Mouse (Mus musculus) forebrain, embryonic 16.5 days (tissue): ENCODE measurements around the gene Ptf1a. TPM values are rescaled to one million over a fixed set of nuclear protein-coding genes. Genes with fewer than 3 reads are reported as not detected.
A peak's percentile ranks its signal among the peaks of the same experiment; 100 is the strongest.

ENCODE experiments used
- ATAC-seq: fragments of 200-750 bp; cut with Nextera tagmentation; 2 replicates; pipeline ENCODE4 v1.8.0; 2017; ENCODE audit warnings: mild to moderate bottlenecking, moderate library complexity
- H3K27ac ChIP-seq: fragments of 300-500 bp; sonication (generic); 2 replicates; pipeline ENCODE4 v1.5.1; 2014; ENCODE audit warnings: low read length, control low read depth
- H3K27me3 ChIP-seq: fragments of 300-500 bp; sonication (generic); replicated peaks from 2 replicates; pipeline ENCODE4 v1.6.1; 2014; ENCODE audit warnings: low read length; ENCODE audit not compliant: control insufficient read depth, insufficient read depth
- H3K36me3 ChIP-seq: fragments of 300-500 bp; sonication (generic); 2 replicates; pipeline ENCODE4 v1.6.1; 2014; ENCODE audit not compliant: control insufficient read depth, insufficient read depth
- H3K4me1 ChIP-seq: fragments of 300-500 bp; sonication (generic); replicated peaks from 2 replicates; pipeline ENCODE4 v1.6.1; 2014; ENCODE audit warnings: low read length; ENCODE audit not compliant: control insufficient read depth, insufficient read depth
- H3K4me2 ChIP-seq: fragments of 300-500 bp; sonication (generic); 2 replicates; pipeline ENCODE4 v1.6.1; 2014; ENCODE audit warnings: mild to moderate bottlenecking, low read length, control low read depth
- H3K4me3 ChIP-seq: fragments of 300-500 bp; sonication (generic); replicated peaks from 2 replicates; pipeline ENCODE4 v1.5.1; 2014; ENCODE audit warnings: mild to moderate bottlenecking, low read length, control low read depth
- H3K9ac ChIP-seq: fragments of 300-500 bp; sonication (generic); replicated peaks from 2 replicates; pipeline ENCODE4 v1.6.1; 2014; ENCODE audit warnings: low read depth, low read length, control low read depth
- H3K9me3 ChIP-seq: fragments of 300-500 bp; sonication (generic); 2 replicates; pipeline ENCODE4 v1.6.1; 2016; ENCODE audit warnings: low read length; ENCODE audit not compliant: control insufficient read depth
- WGBS: fragments of 180-500 bp; shearing (Covaris S2); extraction: QIAGEN DNeasy Blood & Tissue Kit; methylation state at CpG from one replicate; pipeline ENCODE4 v1.1.7; 2014; 5-methylcytosine and 5-hydroxymethylcytosine counted together
- polyA plus RNA-seq: library from polyadenylated mRNA; unstranded; fragments of >200 nt; fragmentation: Nextera tagmentation; extraction: Ambion mirVana; gene quantifications from 2 replicates; pipeline ENCODE4 v1.2.1, GENCODE M21; 2015

The Ptf1a gene
- polyA plus RNA-seq: not detected in 2 replicates

DNA sequence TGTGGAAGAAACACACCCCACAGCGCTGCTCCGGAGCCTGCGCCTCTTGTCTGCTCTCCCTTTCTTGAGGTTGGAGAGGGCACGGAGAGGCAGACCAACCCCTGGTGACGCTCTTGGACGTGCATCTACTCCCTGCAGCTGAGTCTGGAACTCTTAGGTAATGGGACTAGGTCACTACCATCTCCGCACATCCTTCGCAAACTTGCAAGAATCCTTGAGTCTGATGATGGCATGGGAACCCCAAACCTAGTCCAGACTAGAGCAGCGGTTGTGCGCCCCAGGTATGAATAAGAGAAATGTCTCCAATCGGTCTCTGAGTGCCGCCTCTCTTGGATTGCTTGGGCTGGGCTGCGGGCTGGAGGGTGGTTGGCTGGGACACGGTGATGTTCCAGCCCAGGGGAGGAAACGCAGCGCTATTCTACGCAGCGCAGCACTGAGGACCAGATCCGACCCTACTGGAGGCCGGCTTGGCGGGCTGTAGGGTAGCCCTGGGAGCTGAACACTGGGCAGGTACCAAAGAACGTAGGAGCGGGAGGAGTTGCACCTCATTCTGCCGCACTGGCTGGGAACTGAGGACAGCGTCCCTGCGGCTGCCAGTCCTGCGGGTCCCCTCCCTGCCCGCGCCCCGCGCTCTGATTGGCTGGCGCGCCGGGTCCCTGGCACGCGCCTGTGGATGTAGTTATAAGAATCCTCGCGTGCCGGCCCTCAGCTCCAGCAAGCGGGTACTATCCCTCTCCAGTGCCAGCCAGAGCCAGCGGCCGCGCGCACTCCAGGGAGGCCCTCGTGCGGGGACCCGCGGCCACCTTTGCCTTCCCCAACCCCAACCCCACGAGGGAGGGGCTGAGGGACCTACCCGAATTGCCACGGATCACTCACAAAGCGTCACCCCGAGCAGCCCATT lies at the start of gene Ptf1a:
Gene Ptf1a, plus strand, starts transcription at position 733 of the 901 bp plus-strand sequence.
- peak within 1 kb of the TSS; percentile 40 for H3K4me3 ChIP-seq
- ATAC-seq: peak; percentile 72
- no peaks in the 10 kb centered on the region for H3K36me3 ChIP-seq
- H3K4me2 ChIP-seq: peak within 1 kb of the TSS; percentile 53
- peaks cover 85% of the 10 kb centered on the region for H3K27me3 ChIP-seq
- no peak within 1 kb of the TSS for H3K9ac ChIP-seq
- peaks cover 24% of the 10 kb centered on the region for H3K4me1 ChIP-seq
- under 1% methylated on average over 53 of the region's 53 CpGs for WGBS
- no peak within 1 kb of the TSS for H3K27ac ChIP-seq
- H3K9me3 ChIP-seq: no peaks in the 10 kb centered on the region

DNA sequence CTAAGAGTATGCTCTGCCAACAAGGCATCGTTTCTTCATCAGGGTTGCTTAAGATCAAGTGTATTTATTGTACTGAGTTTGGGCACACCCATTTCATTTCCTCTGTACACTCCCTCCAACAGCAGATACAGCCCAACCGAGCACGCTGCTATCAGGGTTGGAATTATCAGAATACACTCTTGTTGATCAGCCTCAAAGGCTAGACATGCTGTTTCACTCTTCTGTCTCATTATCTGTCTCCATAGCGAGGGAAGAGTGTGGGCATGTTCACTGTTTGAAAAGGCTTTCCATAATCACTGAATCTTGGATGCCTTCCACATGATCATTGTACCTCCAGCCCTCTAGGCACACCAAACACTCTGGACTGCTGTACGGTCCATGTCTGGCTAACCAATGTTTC lies 40.1 kb upstream of the Ptf1a start:
- 53% methylated on average over 5 of the region's 5 CpGs for WGBS
- H3K9ac ChIP-seq: no peak overlapping the region
- H3K4me1 ChIP-seq: no peaks in the 10 kb centered on the region
- H3K27me3 ChIP-seq: no peaks in the 10 kb centered on the region
- H3K4me2 ChIP-seq: no peak overlapping the region
- no peak overlapping the region for H3K27ac ChIP-seq
- ATAC-seq: no peak
- no peaks in the 10 kb centered on the region for H3K36me3 ChIP-seq
- H3K9me3 ChIP-seq: no peaks in the 10 kb centered on the region
- no peak overlapping the region for H3K4me3 ChIP-seq

DNA sequence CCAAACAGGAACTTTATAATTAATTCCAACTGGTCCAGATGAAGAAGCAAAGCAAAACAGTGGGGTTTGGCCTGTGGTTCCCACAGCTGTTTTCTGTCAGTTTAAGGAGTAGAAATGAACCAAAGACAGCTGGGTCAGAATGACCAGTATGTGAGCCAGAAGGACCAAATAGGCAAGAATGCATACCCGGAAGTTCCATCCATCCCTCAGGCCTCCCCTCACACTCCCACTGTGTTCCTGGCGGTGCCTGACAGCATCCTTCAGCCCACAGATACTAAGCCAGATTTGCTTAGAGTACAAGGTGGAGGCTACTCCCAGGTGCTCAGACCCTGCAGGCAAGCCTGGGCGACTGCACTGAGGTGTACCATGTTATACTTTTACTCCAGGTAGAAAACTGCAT lies 38.9 kb upstream of the Ptf1a start:
- no peaks in the 10 kb centered on the region for H3K9me3 ChIP-seq
- 66% methylated on average over 3 of the region's 3 CpGs for WGBS
- H3K4me2 ChIP-seq: no peak overlapping the region
- H3K27ac ChIP-seq: no peak overlapping the region
- no peak for ATAC-seq
- H3K36me3 ChIP-seq: no peaks in the 10 kb centered on the region
- no peaks in the 10 kb centered on the region for H3K4me1 ChIP-seq
- H3K9ac ChIP-seq: no peak overlapping the region
- H3K27me3 ChIP-seq: no peaks in the 10 kb centered on the region
- no peak overlapping the region for H3K4me3 ChIP-seq

DNA sequence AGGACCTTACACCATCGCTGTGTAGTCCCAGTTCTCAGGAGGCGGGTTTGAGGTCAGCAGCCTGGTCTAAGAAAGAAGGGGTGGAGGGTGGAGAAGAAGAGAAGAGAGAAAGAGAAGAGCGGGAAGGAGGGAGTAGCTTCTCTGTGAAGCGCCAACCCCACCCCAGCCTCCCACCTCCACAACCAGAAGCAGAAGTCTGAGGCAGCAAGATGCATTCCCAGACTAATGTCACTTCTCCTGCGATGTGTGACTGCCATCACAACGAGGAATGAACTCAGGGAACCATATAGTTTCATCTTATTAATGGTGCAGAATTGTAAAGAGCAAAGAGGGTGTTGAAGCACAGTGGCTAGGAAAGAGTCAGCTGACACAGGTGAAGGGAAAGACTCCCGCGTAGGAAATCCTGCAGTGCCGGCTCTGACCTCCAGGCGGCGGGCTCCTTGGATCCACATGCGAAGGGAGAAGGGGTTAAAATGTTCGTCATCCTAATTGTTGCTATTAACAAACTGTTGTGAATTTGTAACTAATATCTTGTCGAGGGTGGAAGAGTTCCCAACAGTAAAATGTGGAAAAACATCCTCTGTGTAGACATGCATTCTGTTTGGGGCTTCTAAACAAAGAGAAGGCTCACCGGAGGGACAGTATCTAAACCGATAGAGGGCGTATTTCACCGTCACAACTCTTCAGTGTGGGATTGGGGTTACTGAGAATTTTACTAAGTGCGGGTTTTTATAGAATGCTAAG lies 31.1 kb upstream of the Ptf1a start:
- no peaks in the 10 kb centered on the region for H3K4me1 ChIP-seq
- H3K27me3 ChIP-seq: no peaks in the 10 kb centered on the region
- H3K4me2 ChIP-seq: peak overlapping the region; percentile 58
- WGBS: 21% methylated on average over 19 of the region's 19 CpGs
- ATAC-seq: peak; percentile 72
- no peaks in the 10 kb centered on the region for H3K36me3 ChIP-seq
- H3K9ac ChIP-seq: no peak overlapping the region; the same call in 1 of the 2 replicates
- peak overlapping the region; percentile 30 for H3K4me3 ChIP-seq
- no peaks in the 10 kb centered on the region for H3K9me3 ChIP-seq
- H3K27ac ChIP-seq: no peak overlapping the region

DNA sequence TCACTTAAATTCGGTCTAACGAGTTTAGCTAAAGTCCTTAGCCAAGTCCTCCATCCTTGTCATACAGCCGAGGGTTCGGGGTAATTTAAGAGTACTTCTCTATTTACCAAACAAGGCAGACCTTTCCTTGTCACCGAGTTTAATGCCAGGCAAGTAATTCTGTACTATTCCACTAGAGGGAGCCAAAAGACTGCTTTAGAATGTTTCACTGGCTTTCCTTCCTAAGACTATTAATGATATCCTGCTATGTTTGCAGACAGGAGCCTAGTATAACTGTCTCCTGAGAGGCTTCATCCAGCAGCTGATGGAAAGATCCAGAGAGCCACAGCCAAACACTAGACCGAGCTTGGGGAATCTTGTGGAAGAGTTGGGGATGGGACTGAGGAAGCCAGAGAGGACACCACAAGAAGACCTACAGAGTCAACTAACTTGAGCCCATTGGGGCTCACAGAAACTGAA lies 30.4 kb upstream of the Ptf1a start:
- Histone ChIP-seq H3K36me3 (no peaks in the 10 kb centered on the region), H3K4me1 (no peaks in the 10 kb centered on the region), H3K9ac (no peak overlapping the region; the same call in 1 of the 2 replicates), H3K4me3 (peak overlapping the region; percentile 30), H3K27ac (no peak overlapping the region), H3K9me3 (no peaks in the 10 kb centered on the region), H3K27me3 (no peaks in the 10 kb centered on the region), H3K4me2 (peak overlapping the region; percentile 58)
- 2% methylated on average over 6 of the region's 6 CpGs for WGBS
- ATAC-seq: peak; percentile 71

DNA sequence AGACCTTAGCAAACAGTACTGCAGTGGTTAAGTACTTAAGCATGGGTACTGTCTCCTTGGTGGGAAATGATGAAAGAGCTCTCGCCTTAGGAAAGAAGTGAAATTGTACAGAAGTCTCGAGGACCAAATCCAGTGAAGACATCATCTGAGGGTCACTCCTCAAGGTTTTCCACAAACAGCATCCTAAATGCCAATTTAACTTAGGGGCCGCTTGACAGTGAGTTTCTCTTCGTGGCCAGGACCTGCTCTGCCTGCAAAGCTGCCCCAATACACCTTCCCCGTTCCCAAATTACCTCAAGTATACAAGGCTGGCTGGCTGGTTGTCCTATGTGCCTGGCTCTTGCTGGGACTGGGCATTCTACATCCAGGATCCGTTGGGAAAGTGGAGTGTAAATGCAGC lies 29.4 kb upstream of the Ptf1a start:
- ATAC-seq: no peak
- H3K4me2 ChIP-seq: no peak overlapping the region
- no peaks in the 10 kb centered on the region for H3K36me3 ChIP-seq
- WGBS: 72% methylated on average over 6 of the region's 6 CpGs
- no peaks in the 10 kb centered on the region for H3K27me3 ChIP-seq
- H3K9me3 ChIP-seq: no peaks in the 10 kb centered on the region
- H3K27ac ChIP-seq: no peak overlapping the region
- no peak overlapping the region for H3K9ac ChIP-seq
- H3K4me3 ChIP-seq: no peak overlapping the region
- H3K4me1 ChIP-seq: no peaks in the 10 kb centered on the region

DNA sequence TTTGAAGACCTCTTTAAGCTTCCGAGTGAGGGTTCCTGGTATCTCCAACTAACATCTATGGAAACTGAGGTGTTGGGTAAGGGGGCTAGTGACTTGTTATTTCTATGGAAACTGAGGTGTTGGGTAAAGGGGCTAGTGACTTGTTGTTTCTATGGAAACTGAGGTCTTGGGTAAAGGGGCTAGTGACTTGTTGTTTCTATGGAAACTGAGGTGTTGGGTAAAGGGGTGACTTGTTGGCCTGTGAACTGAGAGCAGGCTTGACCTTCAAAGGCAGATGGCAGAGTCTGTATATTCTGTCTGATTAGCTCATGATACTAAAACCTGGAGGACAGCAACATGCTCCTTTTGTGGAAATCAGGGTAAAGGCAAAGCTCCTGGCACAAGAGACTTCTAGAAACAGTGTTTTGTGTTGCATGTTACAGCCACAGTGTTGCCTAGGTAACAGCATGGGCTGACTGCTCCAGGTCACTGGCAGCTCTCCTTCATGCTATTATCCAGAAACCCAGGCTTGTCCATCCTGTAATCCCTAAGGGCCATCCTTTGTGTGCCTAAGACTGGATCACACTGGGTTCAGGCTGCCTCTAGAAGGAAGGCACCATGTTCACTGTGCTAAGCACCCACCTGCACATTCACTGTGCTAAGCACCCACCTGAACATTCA lies 25.6 kb upstream of the Ptf1a start:
- ATAC-seq: peak; percentile 29; the same call in 1 of the 2 replicates
- 74% methylated on average over 1 of the region's 1 CpGs for WGBS

DNA sequence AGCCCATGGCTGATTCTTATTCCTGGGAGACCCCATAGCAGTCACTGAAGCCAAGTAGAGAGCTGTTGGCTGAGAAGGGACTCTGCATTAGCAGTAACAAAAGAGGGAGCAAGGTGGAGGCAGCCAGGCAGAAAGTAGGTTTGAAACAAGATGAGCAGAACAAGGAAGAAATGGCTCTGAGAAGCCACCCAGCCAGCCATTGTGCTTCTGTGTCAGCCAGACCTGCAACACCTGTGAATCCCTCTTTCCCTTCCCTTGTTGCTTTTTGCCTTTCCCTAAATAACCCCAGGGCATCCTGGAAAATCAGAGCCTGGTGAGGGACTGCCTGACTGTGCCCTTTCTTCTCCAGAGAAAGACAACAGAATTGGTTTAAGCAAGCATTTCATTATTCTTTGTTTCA lies 23.2 kb upstream of the Ptf1a start:
- H3K9ac ChIP-seq: no peak overlapping the region
- no peak for ATAC-seq
- no peaks in the 10 kb centered on the region for H3K4me1 ChIP-seq
- H3K27ac ChIP-seq: no peak overlapping the region
- no peaks in the 10 kb centered on the region for H3K36me3 ChIP-seq
- H3K4me2 ChIP-seq: no peak overlapping the region
- H3K27me3 ChIP-seq: peaks cover 31% of the 10 kb centered on the region
- H3K9me3 ChIP-seq: no peaks in the 10 kb centered on the region
- no peak overlapping the region for H3K4me3 ChIP-seq

More for the DNA sequence above, 25.6 kb upstream of the Ptf1a start:
- Histone ChIP-seq H3K36me3 (no peaks in the 10 kb centered on the region), H3K9ac (no peak overlapping the region), H3K27me3 (peaks cover 12% of the 10 kb centered on the region; the same call in 1 of the 2 replicates), H3K27ac (no peak overlapping the region), H3K4me3 (no peak overlapping the region), H3K4me1 (no peaks in the 10 kb centered on the region), H3K4me2 (no peak overlapping the region), H3K9me3 (no peaks in the 10 kb centered on the region)

DNA sequence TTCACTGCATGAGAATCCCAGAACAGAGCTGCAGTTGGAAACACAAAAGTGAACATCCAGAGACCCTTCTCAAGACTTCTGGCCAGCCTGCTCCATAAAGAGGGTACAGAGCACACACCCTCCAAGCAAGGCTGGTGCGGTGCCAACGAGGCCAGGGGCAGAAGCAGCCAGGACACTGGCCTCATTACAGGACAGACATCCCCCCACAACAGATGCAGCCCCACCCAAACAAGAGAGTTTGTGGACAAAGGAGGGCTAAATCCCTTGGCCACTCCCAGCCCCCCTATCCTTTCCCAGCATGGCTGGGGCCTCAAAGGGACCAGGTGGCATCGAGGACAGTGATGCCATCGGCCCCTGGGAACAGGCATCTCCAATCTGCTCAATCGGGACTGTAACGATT lies 22.4 kb upstream of the Ptf1a start:
- no peaks in the 10 kb centered on the region for H3K36me3 ChIP-seq
- H3K9ac ChIP-seq: no peak overlapping the region
- no peak overlapping the region for H3K4me2 ChIP-seq
- H3K9me3 ChIP-seq: no peaks in the 10 kb centered on the region
- H3K27me3 ChIP-seq: peaks cover 33% of the 10 kb centered on the region
- H3K4me1 ChIP-seq: no peaks in the 10 kb centered on the region
- WGBS: 49% methylated on average over 6 of the region's 6 CpGs
- H3K27ac ChIP-seq: no peak overlapping the region
- ATAC-seq: no peak
- H3K4me3 ChIP-seq: no peak overlapping the region
